Mouse (Mus musculus) gastrocnemius, postnatal 10 days (tissue): ENCODE data around the gene B2m. TPM values are rescaled to one million over a fixed set of nuclear protein-coding genes. Genes with fewer than 3 reads are reported as not detected.

Experiments
- DNase-seq: peaks from one replicate; pipeline ENCODE4 v3.0.0; 2021; ENCODE audit warnings: mixed read lengths
- total RNA-seq, 2 experiments: library from RNA; stranded (reverse); gene quantifications; 2 replicates each; pipeline ENCODE4 v1.2.3; 2021

Gene B2m
- total RNA-seq, 2 experiments from 2014 or later, result 109 to 137 TPM

GRCm38 (mm10) chr2:122149316-122149715 is 1.8 kb downstream of the B2m start:
- DNase-seq, result no peak

DNA sequence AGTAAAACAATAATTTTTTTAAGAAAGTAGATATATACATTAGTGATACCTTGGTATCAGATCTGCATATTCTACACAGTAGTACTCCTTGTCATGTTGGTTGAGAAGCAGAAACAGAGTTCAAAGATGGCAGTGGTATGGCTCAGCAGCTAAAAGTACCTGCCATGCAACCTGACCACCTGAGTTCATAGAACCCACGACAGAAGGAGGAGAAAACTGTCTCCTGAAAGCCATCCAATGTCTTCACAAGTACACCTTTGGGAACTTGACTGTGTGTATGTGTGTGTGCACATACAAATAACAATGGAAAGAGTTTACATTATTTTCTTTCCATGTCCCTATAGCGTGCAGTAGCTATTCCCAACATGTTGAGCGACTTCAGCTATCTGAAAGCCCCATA is 2.2 kb downstream of the B2m start:
- DNase-seq, result no peak

DNA sequence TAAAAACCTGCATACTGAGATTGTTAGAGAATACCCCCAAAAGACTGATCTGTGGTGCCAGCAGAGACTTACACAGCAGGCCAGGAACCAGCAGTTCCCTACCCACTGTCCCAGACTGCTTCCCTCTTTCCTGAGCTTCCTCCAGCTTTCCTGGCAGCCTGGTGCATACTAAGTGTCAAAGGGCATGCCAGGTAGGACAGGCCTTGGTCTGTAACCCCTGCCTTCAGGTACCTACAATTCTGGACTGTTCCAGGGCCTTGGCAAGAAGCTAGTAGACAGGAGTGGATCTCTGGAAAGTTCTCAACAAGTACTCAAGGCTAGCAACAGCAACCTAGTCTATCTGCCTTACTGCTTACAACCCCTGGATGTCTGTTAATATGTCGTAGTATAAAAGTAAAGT is 3.7 kb downstream of the B2m start:
- DNase-seq, result no peak

- no peak for DNase-seq
Measured at GRCm38 (mm10) chr2:122152850-122153249, 5.4 kb downstream of the B2m start.

- no peak for DNase-seq
Measured at GRCm38 (mm10) chr2:122153681-122154365, 6.3 kb downstream of the B2m start.

DNA sequence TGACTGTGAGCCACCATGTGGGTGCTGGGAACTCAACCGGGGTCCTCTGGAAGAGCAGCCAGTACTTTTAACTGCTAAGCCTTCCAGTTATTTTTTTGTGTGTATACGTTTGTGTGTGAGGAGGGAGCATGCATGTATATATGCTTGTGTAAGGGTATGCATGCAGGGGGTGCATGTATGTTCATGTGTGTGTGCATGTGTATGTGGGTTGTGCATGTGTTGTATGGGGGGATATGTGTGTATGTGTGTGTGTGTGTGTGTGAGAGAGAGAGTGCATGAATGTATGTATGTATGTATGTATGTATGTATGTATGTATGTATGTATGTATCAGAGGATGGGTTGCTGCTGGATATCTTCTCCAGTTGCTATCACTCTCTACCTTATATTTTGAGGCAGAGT is 7.0 kb downstream of the B2m start:
- DNase-seq, result no peak

DNA sequence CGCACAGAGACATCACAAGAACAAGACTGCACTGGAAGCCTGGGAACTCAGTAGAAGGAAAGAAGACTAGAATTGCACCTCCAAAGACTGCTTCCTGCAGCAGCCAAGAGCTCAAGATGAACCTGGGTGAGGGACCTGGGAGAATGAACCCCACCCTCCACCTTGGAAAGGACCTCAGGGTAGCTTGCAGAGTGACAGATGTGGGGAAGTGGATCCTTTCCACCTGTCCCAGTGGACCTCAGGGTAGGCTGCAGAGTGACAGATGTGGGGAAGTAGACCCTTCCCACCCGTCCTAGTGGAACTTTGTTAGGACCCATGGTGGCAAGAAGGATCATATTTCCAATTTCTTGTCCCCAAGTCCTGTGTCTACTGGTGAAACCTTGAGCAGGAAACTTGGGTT is 7.8 kb downstream of the B2m start:
- DNase-seq, result no peak

DNA sequence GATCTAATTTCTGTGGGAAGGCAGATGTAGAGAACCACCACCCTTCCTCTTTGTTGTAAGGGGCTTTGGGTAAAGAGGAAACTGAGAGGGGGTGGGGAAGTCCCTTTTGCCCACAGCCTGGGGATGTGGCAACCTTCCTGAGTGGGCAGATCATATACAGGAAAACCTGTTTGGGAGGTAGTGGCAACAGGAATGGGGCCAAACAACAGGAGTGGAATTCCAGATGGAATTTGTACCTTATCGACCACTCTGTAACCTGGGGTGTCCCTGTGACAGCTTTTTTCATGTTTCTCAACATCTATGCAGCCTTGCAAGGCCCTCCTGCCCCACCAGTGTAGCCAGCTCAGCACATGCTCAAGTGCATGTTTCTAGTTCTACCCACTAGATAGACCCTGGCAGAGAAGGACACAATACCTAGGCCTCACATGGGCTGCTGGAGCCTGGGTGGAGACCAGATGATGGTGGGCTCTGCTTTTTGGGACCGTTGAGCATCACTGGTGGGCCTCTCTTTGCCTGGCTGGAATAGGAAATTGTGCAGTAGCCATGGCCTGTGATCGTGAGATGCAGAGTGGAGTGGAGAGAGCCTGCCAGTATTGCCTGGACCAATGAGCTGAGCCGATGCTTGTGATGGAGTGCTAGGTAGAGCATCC is 8.7 kb downstream of the B2m start:
- DNase-seq, result no peak

GRCm38 (mm10) chr2:122157561-122157960 is 10.1 kb downstream of the B2m start:
- DNase-seq, result no peak

GRCm38 (mm10) chr2:122158362-122158802 is 10.9 kb downstream of the B2m start:
- no peak for DNase-seq

GRCm38 (mm10) chr2:122159667-122160066 is 12.2 kb downstream of the B2m start:
- no peak for DNase-seq

GRCm38 (mm10) chr2:122160680-122161079 is 13.2 kb downstream of the B2m start, which contains the start of gene Trim69:
Trim69 (plus strand) TSS chr2:122160700.
- peak; percentile 91 for DNase-seq

DNA sequence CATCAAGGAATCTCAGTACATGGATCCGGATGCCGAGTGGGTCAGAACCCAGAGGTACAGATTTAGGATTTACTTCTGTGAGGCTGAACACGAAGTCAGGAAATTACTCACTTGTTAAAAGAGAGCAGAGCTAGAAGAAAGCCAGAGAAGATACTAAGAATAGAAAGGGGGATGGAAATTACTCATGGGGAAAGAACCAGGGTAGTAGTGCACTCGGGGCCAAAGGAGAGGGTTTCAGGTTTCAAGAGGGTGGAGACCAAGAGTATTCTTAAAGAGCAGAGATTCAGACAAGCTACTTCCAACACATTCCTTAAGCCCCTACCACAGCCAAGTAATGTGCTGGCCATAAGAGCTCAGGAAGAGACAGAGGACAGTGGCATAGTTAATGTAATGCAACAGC is 14.1 kb downstream of the B2m start:
- no peak for DNase-seq

- DNase-seq, result no peak
Measured at GRCm38 (mm10) chr2:122162529-122162928, 15.0 kb downstream of the B2m start.

DNA sequence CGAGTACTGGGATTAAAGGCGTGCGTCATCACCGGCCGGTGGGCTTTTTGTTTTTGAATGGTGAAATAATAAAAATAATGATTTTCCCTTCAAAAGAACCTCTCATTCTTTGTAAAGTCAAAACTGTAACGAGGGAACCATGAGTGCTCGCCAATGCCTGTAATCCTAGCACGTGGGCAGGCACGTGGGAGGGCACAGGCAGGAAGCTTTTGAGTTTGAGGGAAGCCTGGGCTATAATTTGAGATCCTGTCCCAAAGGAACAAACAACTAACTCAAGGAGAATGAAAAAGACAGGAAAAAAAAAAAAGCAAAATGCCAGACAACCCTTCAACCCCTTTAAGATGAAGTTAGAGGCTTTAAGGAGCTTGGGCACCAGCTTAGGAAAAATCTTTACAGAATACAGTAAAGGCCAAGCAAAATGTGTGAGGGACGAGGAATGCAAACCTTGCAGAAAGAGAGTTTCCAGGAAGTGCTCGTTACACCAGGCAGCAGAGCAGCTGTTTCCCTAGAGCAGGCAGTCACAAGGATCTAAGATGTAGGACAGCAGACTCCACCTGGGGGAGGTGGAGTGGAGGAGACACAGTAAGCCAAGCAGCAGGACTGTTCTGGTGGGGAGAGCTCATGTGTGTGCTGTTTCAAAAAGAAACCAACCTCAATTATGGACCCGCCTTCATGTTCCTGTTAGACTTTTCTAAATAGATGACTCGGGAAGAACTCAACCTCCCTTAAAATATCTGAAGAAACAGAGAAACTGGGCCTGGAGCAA is 16.1 kb downstream of the B2m start:
- DNase-seq, result no peak

DNA sequence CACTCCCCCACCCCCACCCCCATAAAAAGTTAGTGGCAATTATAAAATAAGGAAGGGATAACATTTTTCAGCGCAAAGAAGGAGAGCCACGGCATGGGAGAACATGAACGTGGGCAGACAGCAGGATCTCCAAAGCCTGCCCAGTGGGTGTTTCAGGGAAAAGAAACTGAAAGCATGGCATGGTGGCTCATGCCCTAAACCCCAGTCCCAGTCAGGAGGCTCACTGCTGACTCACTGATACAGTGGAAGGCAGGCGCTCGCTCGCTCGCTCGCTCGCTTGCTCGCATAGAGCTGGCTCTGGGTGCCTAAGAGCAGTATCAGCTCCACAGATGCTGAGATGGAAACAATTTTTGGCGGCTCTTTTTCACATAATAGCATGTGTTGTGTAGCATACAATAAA is 16.8 kb downstream of the B2m start:
- no peak for DNase-seq

DNA sequence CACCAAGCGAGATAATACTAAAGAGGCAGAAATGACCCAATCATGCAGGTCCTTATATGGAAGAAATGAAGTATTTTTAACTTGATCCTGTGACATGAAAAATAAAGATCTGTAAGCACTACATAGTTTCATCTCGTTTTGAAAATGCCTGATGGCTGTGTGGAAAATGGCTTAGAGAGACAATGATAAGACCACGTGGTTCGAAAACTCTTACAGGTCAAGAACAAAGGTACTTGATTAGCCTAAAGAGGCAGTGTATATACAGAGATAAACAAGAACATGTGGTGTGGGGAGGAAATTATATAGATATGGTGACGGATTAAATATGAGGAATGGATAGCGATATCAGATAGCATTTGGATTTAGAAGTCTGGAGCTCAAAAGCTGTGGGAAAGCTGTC is 23.8 kb downstream of the B2m start:
- no peak for DNase-seq

DNA sequence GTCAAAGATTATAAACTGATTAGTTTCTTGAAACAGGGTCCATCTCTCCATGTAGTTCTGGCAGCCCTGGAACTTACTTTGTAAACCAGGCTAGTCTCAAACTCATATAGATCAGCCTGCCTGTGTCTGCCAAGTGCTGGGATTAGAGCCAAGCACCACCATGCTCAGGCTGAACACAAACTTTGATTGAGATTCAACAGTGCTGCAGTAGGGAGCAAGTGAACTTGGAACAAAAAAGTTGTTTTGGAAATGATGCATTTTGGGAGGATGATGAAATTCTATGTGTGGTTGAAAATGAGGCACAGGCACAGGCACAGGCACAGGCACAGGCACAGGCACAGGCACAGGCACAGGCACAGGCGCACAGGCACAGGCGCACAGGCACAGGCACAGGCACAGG is 24.7 kb downstream of the B2m start:
- no peak for DNase-seq

- DNase-seq, result no peak
Measured at GRCm38 (mm10) chr2:122180051-122180822, 32.8 kb downstream of the B2m start.

GRCm38 (mm10) chr2:122185086-122185485 is 37.6 kb downstream of the B2m start:
- no peak for DNase-seq

GRCm38 (mm10) chr2:122186106-122186505 is 38.6 kb downstream of the B2m start, which contains the start of the genes Patl2 and Terb2:
Patl2 (minus strand) TSS chr2:122186189.
Terb2 (plus strand) TSS chr2:122186272.
- DNase-seq, result no peak

GRCm38 (mm10) chr2:122186751-122187150 is 39.3 kb downstream of the B2m start:
- no peak for DNase-seq
